In the genomic region with DNA sequence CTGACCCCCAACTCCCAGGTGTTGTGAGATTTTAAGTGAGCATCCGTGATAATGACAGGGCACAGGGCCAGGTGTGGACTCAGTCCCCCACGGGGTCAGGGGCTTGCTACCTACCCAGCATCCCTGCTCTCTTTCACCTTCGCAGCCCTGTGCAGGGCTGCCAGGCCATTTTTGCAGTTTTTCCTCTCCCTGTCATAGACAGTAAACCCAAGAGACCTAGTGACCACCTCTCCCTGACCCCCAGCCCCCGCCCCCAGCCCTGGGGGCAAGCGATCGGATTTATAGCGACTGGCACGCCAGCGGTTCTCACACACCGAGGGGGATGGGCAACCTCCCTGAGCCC, we compare ENCODE assay signal across 9 mouse cellular contexts. TPM values are rescaled to one million over a fixed set of nuclear protein-coding genes. Genes with fewer than 3 reads are reported as not detected.
DNase-seq lines count a peak whose midpoint lies in the region; ATAC-seq and TF ChIP-seq lines count a peak whose summit lies in the region.
"Had no signal": no experiment of that assay in that cellular context is flagged by ENCODE, and none has a peak within 500 bp of the region (broad histone marks: within the 10 kb centered on the region; RNA-seq: fewer than 3 reads in every experiment).

No protein-coding gene starts in this region.

- TF ChIP-seq CTCF in lung, embryonic 14.5 days (IDR thresholded peaks at IDR 0.05; ENCODE audit: low read depth) = no peak

- peak overlapping the region; percentile 97 for H3K9ac ChIP-seq in lung, embryonic 14.5 days
- peak overlapping the region; percentile 82 for H3K9ac ChIP-seq in neural tube, embryonic 15.5 days (replicated peaks)

- peak; percentile 47 for ATAC-seq in lung, embryonic 14.5 days (ENCODE audit: insufficient read depth)
- peak; percentile 39 for ATAC-seq in neural tube, embryonic 15.5 days (ENCODE audit: low FRiP score)
- ATAC-seq in erythroid progenitor cell, adult 5-6 weeks (replicated peaks; ENCODE audit: low FRiP score, poor library complexity, severe bottlenecking) = no peak

- no peak for DNase-seq in lung, embryonic 14.5 days
- DNase-seq in lung, postnatal 4 days = no peak
- peak; percentile 66 for DNase-seq in forebrain, embryonic 10.5 days (ENCODE audit: extremely low spot score, low spot score)
- no peak for DNase-seq in limb, embryonic 10.5 days (ENCODE audit: low spot score)
- DNase-seq in right cerebral cortex, adult 2 months (ENCODE audit: low spot score in 2 of 2) = no peak
- DNase-seq in cerebellum, postnatal 25 days = no peak

- peak overlapping the region; percentile 90 for H3K27ac ChIP-seq in lung, embryonic 14.5 days (ENCODE audit: low read depth)
- peak overlapping the region; percentile 99 for H3K27ac ChIP-seq in forebrain, embryonic 10.5 days
- H3K27ac ChIP-seq in limb, embryonic 10.5 days = peak overlapping the region; percentile 98
- H3K27ac ChIP-seq in neural tube, embryonic 15.5 days (replicated peaks) = peak overlapping the region; percentile 84

- no peaks in the 10 kb centered on the region for H3K9me3 ChIP-seq in lung, embryonic 14.5 days (ENCODE audit: low read depth, low read length)
- no peaks in the 10 kb centered on the region for H3K9me3 ChIP-seq in forebrain, embryonic 10.5 days
- H3K9me3 ChIP-seq in limb, embryonic 10.5 days (replicated peaks) = no peaks in the 10 kb centered on the region
- no peaks in the 10 kb centered on the region for H3K9me3 ChIP-seq in neural tube, embryonic 15.5 days (replicated peaks)

- peak overlapping the region; percentile 79 for H3K4me2 ChIP-seq in lung, embryonic 14.5 days
- peak overlapping the region; percentile 86 for H3K4me2 ChIP-seq in neural tube, embryonic 15.5 days

- WGBS in lung, embryonic 14.5 days = 2% methylated on average over 10 of the region's 10 CpGs
- WGBS in forebrain, embryonic 10.5 days = 3% methylated on average over 10 of the region's 10 CpGs
- WGBS in limb, embryonic 10.5 days = 4% methylated on average over 10 of the region's 10 CpGs
- 3% methylated on average over 10 of the region's 10 CpGs for WGBS in neural tube, embryonic 15.5 days

- peaks cover 19% of the 10 kb centered on the region for H3K36me3 ChIP-seq in lung, embryonic 14.5 days (ENCODE audit: insufficient read depth)
- H3K36me3 ChIP-seq in forebrain, embryonic 10.5 days (replicated peaks) = peaks cover 30% of the 10 kb centered on the region
- H3K36me3 ChIP-seq in limb, embryonic 10.5 days = peaks cover 28% of the 10 kb centered on the region
- peaks cover 17% of the 10 kb centered on the region for H3K36me3 ChIP-seq in neural tube, embryonic 15.5 days

- H3K27me3 ChIP-seq in lung, embryonic 14.5 days (ENCODE audit: insufficient read depth, low read length) = no peaks in the 10 kb centered on the region
- peaks cover 11% of the 10 kb centered on the region for H3K27me3 ChIP-seq in forebrain, embryonic 10.5 days (ENCODE audit: poor library complexity, severe bottlenecking)
- H3K27me3 ChIP-seq in limb, embryonic 10.5 days (ENCODE audit: low read depth, poor library complexity, severe bottlenecking) = no peaks in the 10 kb centered on the region
- H3K27me3 ChIP-seq in neural tube, embryonic 15.5 days (replicated peaks) = no peaks in the 10 kb centered on the region

- H3K4me3 ChIP-seq in lung, embryonic 14.5 days (ENCODE audit: low read depth, low read length) = peak overlapping the region; percentile 85
- peak overlapping the region; percentile 92 for H3K4me3 ChIP-seq in forebrain, embryonic 10.5 days
- H3K4me3 ChIP-seq in limb, embryonic 10.5 days = peak overlapping the region; percentile 90
- peak overlapping the region; percentile 82 for H3K4me3 ChIP-seq in neural tube, embryonic 15.5 days (replicated peaks)

- H3K4me1 ChIP-seq in lung, embryonic 14.5 days (ENCODE audit: insufficient read depth) = no peaks in the 10 kb centered on the region
- H3K4me1 ChIP-seq in forebrain, embryonic 10.5 days = peaks cover 44% of the 10 kb centered on the region
- peaks cover 36% of the 10 kb centered on the region for H3K4me1 ChIP-seq in limb, embryonic 10.5 days
- H3K4me1 ChIP-seq in neural tube, embryonic 15.5 days = peaks cover 41% of the 10 kb centered on the region

RNA-seq across cellular contexts. Expression of a gene that starts 0.4 kb away (rescaled TPM):
- polyA plus RNA-seq in lung, embryonic 14.5 days (2014; fragmentation: Nextera tagmentation; extraction: Ambion mirVana) = 31.2 and 31.7 TPM in 2 replicates
- polyA plus RNA-seq in forebrain, embryonic 10.5 days (2016; fragmentation: Nextera tagmentation; extraction: Ambion mirVana) = 23.0 and 23.4 TPM in 2 replicates
- 25.0 and 31.3 TPM in 2 replicates for polyA plus RNA-seq in limb, embryonic 10.5 days (2016; fragmentation: Nextera tagmentation; extraction: Ambion mirVana)
- polyA plus RNA-seq in neural tube, embryonic 15.5 days (2015; fragmentation: Nextera tagmentation; extraction: Ambion mirVana) = 17.2 and 17.8 TPM in 2 replicates
- total RNA-seq in erythroid progenitor cell, adult 5-6 weeks (2015; ENCODE audit: low replicate concordance) = 0.72 and 2.1 TPM in 2 replicates
- 0.26 TPM in 1 of 2 replicates, not detected in the other for total RNA-seq in erythroid progenitor cell, adult 5-6 weeks (2017; ENCODE audit: low replicate concordance)

RNA-seq across cellular contexts. Expression of a gene that starts 47.4 kb away (rescaled TPM):
- polyA plus RNA-seq in lung, embryonic 14.5 days (2014; fragmentation: Nextera tagmentation; extraction: Ambion mirVana) = 0.45 and 0.83 TPM in 2 replicates
- not detected in 2 replicates for polyA plus RNA-seq in forebrain, embryonic 10.5 days (2016; fragmentation: Nextera tagmentation; extraction: Ambion mirVana)
- polyA plus RNA-seq in limb, embryonic 10.5 days (2016; fragmentation: Nextera tagmentation; extraction: Ambion mirVana) = not detected in 2 replicates
- 0.79 and 1.5 TPM in 2 replicates for polyA plus RNA-seq in neural tube, embryonic 15.5 days (2015; fragmentation: Nextera tagmentation; extraction: Ambion mirVana)
- 4.2 TPM in 1 of 2 replicates, not detected in the other for total RNA-seq in erythroid progenitor cell, adult 5-6 weeks (2015; ENCODE audit: low replicate concordance)
- 9.9 TPM in 1 of 2 replicates, not detected in the other for total RNA-seq in erythroid progenitor cell, adult 5-6 weeks (2017; ENCODE audit: low replicate concordance)
- total RNA-seq: adrenal gland, adult 2 months had no signal
- polyA plus RNA-seq: adrenal gland, adult 2 months had no signal

RNA-seq across cellular contexts. Expression of a gene that starts 50.9 kb away (rescaled TPM):
- polyA plus RNA-seq in lung, embryonic 14.5 days (2014; fragmentation: Nextera tagmentation; extraction: Ambion mirVana) = 11,972 and 11,979 TPM in 2 replicates
- polyA plus RNA-seq in forebrain, embryonic 10.5 days (2016; fragmentation: Nextera tagmentation; extraction: Ambion mirVana) = 3,944 and 5,635 TPM in 2 replicates
- polyA plus RNA-seq in limb, embryonic 10.5 days (2016; fragmentation: Nextera tagmentation; extraction: Ambion mirVana) = 3,476 and 3,759 TPM in 2 replicates
- 6,998 and 8,084 TPM in 2 replicates for polyA plus RNA-seq in neural tube, embryonic 15.5 days (2015; fragmentation: Nextera tagmentation; extraction: Ambion mirVana)
- total RNA-seq in erythroid progenitor cell, adult 5-6 weeks (2015; ENCODE audit: low replicate concordance) = 80,494 and 89,325 TPM in 2 replicates
- total RNA-seq in erythroid progenitor cell, adult 5-6 weeks (2017; ENCODE audit: low replicate concordance) = 96,767 and 123,026 TPM in 2 replicates
